18 mouse cellular contexts compared by ENCODE assay signal in the genomic region with DNA sequence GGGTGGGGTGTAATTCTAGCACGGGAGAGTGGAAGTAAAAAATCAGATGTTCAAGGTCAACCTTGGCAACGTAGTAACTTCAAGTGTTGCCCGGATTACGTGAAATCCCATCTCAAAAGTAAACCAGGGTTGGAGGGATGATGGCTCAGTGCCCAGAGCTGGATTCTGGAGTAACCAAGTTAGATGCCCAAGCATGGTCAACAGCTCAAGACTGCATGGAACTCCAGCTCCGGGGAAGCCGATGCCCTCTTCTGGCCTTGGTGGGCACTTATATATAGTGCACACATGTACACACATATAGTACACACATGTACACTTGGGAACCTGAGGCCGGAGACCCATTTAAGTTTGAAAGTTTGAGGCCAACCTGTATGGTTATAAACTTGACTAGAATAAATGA. TPM values are rescaled to one million over a fixed set of nuclear protein-coding genes. Genes with fewer than 3 reads are reported as not detected.
A peak's percentile ranks its signal among the peaks of the same experiment; 100 is the strongest.
DNase-seq lines count a peak whose midpoint lies in the region; ATAC-seq lines count a peak whose summit lies in the region.
"Had no signal": no experiment of that assay in that cellular context is flagged by ENCODE, and none has a peak within 500 bp of the region (broad histone marks: within the 10 kb centered on the region; RNA-seq: fewer than 3 reads in every experiment).

No protein-coding gene starts in this region.

- no peaks in the 10 kb centered on the region for H3K27me3 ChIP-seq in embryonic facial prominence, embryonic 13.5 days
- H3K27me3 ChIP-seq in embryonic facial prominence, embryonic 10.5 days (replicated peaks; ENCODE audit: low read depth, poor library complexity, severe bottlenecking): no peaks in the 10 kb centered on the region
- no peaks in the 10 kb centered on the region for H3K27me3 ChIP-seq in liver, embryonic 11.5 days (replicated peaks; ENCODE audit: control insufficient read depth, insufficient read depth, low read length)
- no peaks in the 10 kb centered on the region for H3K27me3 ChIP-seq in liver, embryonic 12.5 days (replicated peaks)
- no peaks in the 10 kb centered on the region for H3K27me3 ChIP-seq in liver, embryonic 16.5 days (ENCODE audit: control insufficient read depth, insufficient read depth, low read depth, low read length)
- H3K27me3 ChIP-seq: embryonic facial prominence, embryonic 15.5 days; forebrain, embryonic 12.5 days; midbrain, embryonic 13.5 days had no signal

- no peak for DNase-seq in embryonic facial prominence, embryonic 10.5 days (ENCODE audit: low spot score)
- no peak for DNase-seq in liver, embryonic 11.5 days (ENCODE audit: low spot score)
- peak; percentile 25 for DNase-seq in NIH3T3 (ENCODE audit: low read depth)
- no peak for DNase-seq in retina, postnatal 1 day
- DNase-seq: cerebellum, adult 2 months; heart, adult 2 months; thymus, adult 18-20 months had no signal

- H3K36me3 ChIP-seq in embryonic facial prominence, embryonic 13.5 days: 0 out of 2 replicates have a peak, but pooled peaks cover 3% of the 10 kb centered on the region
- H3K36me3 ChIP-seq in embryonic facial prominence, embryonic 10.5 days (replicated peaks): peaks cover 8% of the 10 kb centered on the region
- peaks cover 2% of the 10 kb centered on the region; the same call in 1 of the 2 replicates for H3K36me3 ChIP-seq in liver, embryonic 11.5 days (ENCODE audit: control insufficient read depth, insufficient read depth, low read length)
- H3K36me3 ChIP-seq in liver, embryonic 12.5 days: peaks cover 10% of the 10 kb centered on the region
- H3K36me3 ChIP-seq in liver, embryonic 16.5 days (ENCODE audit: control insufficient read depth, insufficient read depth): peaks cover 4% of the 10 kb centered on the region

- H3K9ac ChIP-seq in embryonic facial prominence, embryonic 13.5 days: no peak overlapping the region
- H3K9ac ChIP-seq in liver, embryonic 11.5 days (ENCODE audit: low read depth, low read length): no peak overlapping the region
- H3K9ac ChIP-seq in liver, embryonic 12.5 days: no peak overlapping the region
- H3K9ac ChIP-seq in liver, embryonic 16.5 days (ENCODE audit: low read depth, low read length): no peak overlapping the region
- H3K9ac ChIP-seq: forebrain, embryonic 12.5 days; midbrain, embryonic 13.5 days had no signal

- peaks cover 27% of the 10 kb centered on the region for H3K4me1 ChIP-seq in embryonic facial prominence, embryonic 13.5 days
- peaks cover 27% of the 10 kb centered on the region for H3K4me1 ChIP-seq in embryonic facial prominence, embryonic 10.5 days
- H3K4me1 ChIP-seq in liver, embryonic 11.5 days (replicated peaks; ENCODE audit: control insufficient read depth, insufficient read depth, low read length): peaks cover 15% of the 10 kb centered on the region
- peaks cover 47% of the 10 kb centered on the region for H3K4me1 ChIP-seq in liver, embryonic 12.5 days
- peaks cover 17% of the 10 kb centered on the region for H3K4me1 ChIP-seq in liver, embryonic 16.5 days (ENCODE audit: control insufficient read depth, low read depth, low read length)

- H3K9me3 ChIP-seq in embryonic facial prominence, embryonic 13.5 days: no peaks in the 10 kb centered on the region
- no peaks in the 10 kb centered on the region for H3K9me3 ChIP-seq in embryonic facial prominence, embryonic 10.5 days
- H3K9me3 ChIP-seq in liver, embryonic 11.5 days (ENCODE audit: control insufficient read depth, low read length): no peaks in the 10 kb centered on the region
- no peaks in the 10 kb centered on the region for H3K9me3 ChIP-seq in liver, embryonic 12.5 days (replicated peaks)
- no peaks in the 10 kb centered on the region for H3K9me3 ChIP-seq in liver, embryonic 16.5 days (replicated peaks; ENCODE audit: control insufficient read depth, low read length)
- H3K9me3 ChIP-seq: embryonic facial prominence, embryonic 15.5 days; forebrain, embryonic 12.5 days; hindbrain, embryonic 10.5 days; midbrain, embryonic 13.5 days had no signal

- 96% methylated on average over 7 of the region's 7 CpGs for WGBS in embryonic facial prominence, embryonic 13.5 days
- 94% methylated on average over 7 of the region's 7 CpGs for WGBS in embryonic facial prominence, embryonic 10.5 days
- WGBS in liver, embryonic 11.5 days: 91% methylated on average over 7 of the region's 7 CpGs
- 90% methylated on average over 7 of the region's 7 CpGs for WGBS in liver, embryonic 12.5 days (ENCODE audit: insufficient replicate concordance)
- 93% methylated on average over 7 of the region's 7 CpGs for WGBS in liver, embryonic 16.5 days (ENCODE audit: insufficient replicate concordance)

- peak overlapping the region; percentile 5; the same call in 1 of the 2 replicates for H3K4me2 ChIP-seq in embryonic facial prominence, embryonic 13.5 days
- H3K4me2 ChIP-seq in liver, embryonic 11.5 days: peak overlapping the region; percentile 79; the same call in 1 of the 2 replicates
- no peak overlapping the region for H3K4me2 ChIP-seq in liver, embryonic 12.5 days
- 0 out of 2 replicates have a peak overlapping the region, but pooled peaks have one; percentile 77 for H3K4me2 ChIP-seq in liver, embryonic 16.5 days (ENCODE audit: low read depth, low read length)

- H3K27ac ChIP-seq in embryonic facial prominence, embryonic 13.5 days: no peak overlapping the region
- H3K27ac ChIP-seq in embryonic facial prominence, embryonic 10.5 days (replicated peaks): no peak overlapping the region
- no peak overlapping the region for H3K27ac ChIP-seq in liver, embryonic 11.5 days (ENCODE audit: low read depth, low read length)
- no peak overlapping the region for H3K27ac ChIP-seq in liver, embryonic 12.5 days
- no peak overlapping the region for H3K27ac ChIP-seq in liver, embryonic 16.5 days (ENCODE audit: low read length)
- H3K27ac ChIP-seq: forebrain, embryonic 12.5 days; hindbrain, embryonic 10.5 days; left cerebral cortex, adult 2 months; macrophage; midbrain, embryonic 13.5 days had no signal

- H3K4me3 ChIP-seq in embryonic facial prominence, embryonic 13.5 days: no peak overlapping the region
- no peak overlapping the region for H3K4me3 ChIP-seq in embryonic facial prominence, embryonic 10.5 days
- H3K4me3 ChIP-seq in liver, embryonic 11.5 days (ENCODE audit: low read depth, low read length): no peak overlapping the region
- no peak overlapping the region for H3K4me3 ChIP-seq in liver, embryonic 12.5 days
- H3K4me3 ChIP-seq in liver, embryonic 16.5 days (ENCODE audit: low read depth, low read length): no peak overlapping the region
- H3K4me3 ChIP-seq: heart, adult 2 months; left cerebral cortex, adult 2 months; midbrain, embryonic 13.5 days had no signal

- no peak for ATAC-seq in embryonic facial prominence, embryonic 13.5 days (ENCODE audit: insufficient number of reproducible peaks, insufficient read depth, low FRiP score, low TSS enrichment, low read depth)
- ATAC-seq in liver, embryonic 11.5 days (replicated peaks; ENCODE audit: low FRiP score): no peak
- ATAC-seq in liver, embryonic 12.5 days: no peak
- no peak for ATAC-seq in liver, embryonic 16.5 days (ENCODE audit: low read depth)
- no peak for ATAC-seq in erythroid progenitor cell, adult 5-6 weeks (replicated peaks; ENCODE audit: low FRiP score, poor library complexity, severe bottlenecking)
- ATAC-seq: midbrain, embryonic 13.5 days had no signal

RNA-seq across cellular contexts. Expression of gene Mov10, which starts 2.2 kb away (rescaled TPM):
- 56.3 and 59.7 TPM in 2 replicates for polyA plus RNA-seq in embryonic facial prominence, embryonic 13.5 days (2015; fragmentation: Nextera tagmentation; extraction: Ambion mirVana)
- polyA plus RNA-seq in embryonic facial prominence, embryonic 10.5 days (2016; fragmentation: Nextera tagmentation; extraction: Ambion mirVana): 38.0 and 46.4 TPM in 2 replicates
- 36.0 and 37.7 TPM in 2 replicates for polyA plus RNA-seq in liver, embryonic 11.5 days (2014; fragmentation: Nextera tagmentation; extraction: Ambion mirVana)
- 28.5 and 29.2 TPM in 2 replicates for polyA plus RNA-seq in liver, embryonic 12.5 days (2016; fragmentation: Nextera tagmentation; extraction: Ambion mirVana)
- polyA plus RNA-seq in liver, embryonic 16.5 days (2015; fragmentation: Nextera tagmentation; extraction: Ambion mirVana): 33.8 and 36.2 TPM in 2 replicates
- 2.1 and 2.9 TPM in 2 replicates for total RNA-seq in erythroid progenitor cell, adult 5-6 weeks (2015; ENCODE audit: low replicate concordance)
- total RNA-seq in erythroid progenitor cell, adult 5-6 weeks (2017; ENCODE audit: low replicate concordance): 0.64 and 3.6 TPM in 2 replicates

RNA-seq across cellular contexts. Expression of gene Rhoc, which starts 28.0 kb away (rescaled TPM):
- 145 and 158 TPM in 2 replicates for polyA plus RNA-seq in embryonic facial prominence, embryonic 13.5 days (2015; fragmentation: Nextera tagmentation; extraction: Ambion mirVana)
- 120 and 121 TPM in 2 replicates for polyA plus RNA-seq in embryonic facial prominence, embryonic 10.5 days (2016; fragmentation: Nextera tagmentation; extraction: Ambion mirVana)
- 57.3 and 64.9 TPM in 2 replicates for polyA plus RNA-seq in liver, embryonic 11.5 days (2014; fragmentation: Nextera tagmentation; extraction: Ambion mirVana)
- 28.1 and 34.1 TPM in 2 replicates for polyA plus RNA-seq in liver, embryonic 12.5 days (2016; fragmentation: Nextera tagmentation; extraction: Ambion mirVana)
- 20.3 and 21.9 TPM in 2 replicates for polyA plus RNA-seq in liver, embryonic 16.5 days (2015; fragmentation: Nextera tagmentation; extraction: Ambion mirVana)
- not detected in 2 replicates for total RNA-seq in erythroid progenitor cell, adult 5-6 weeks (2015; ENCODE audit: low replicate concordance)
- total RNA-seq in erythroid progenitor cell, adult 5-6 weeks (2017; ENCODE audit: low replicate concordance): 3.9 TPM in 1 of 2 replicates, not detected in the other

RNA-seq across cellular contexts. Expression of gene Fam19a3, which starts 34.5 kb away (rescaled TPM):
- 0.15 and 0.25 TPM in 2 replicates for polyA plus RNA-seq in embryonic facial prominence, embryonic 13.5 days (2015; fragmentation: Nextera tagmentation; extraction: Ambion mirVana)
- 0.04 and 0.10 TPM in 2 replicates for polyA plus RNA-seq in embryonic facial prominence, embryonic 10.5 days (2016; fragmentation: Nextera tagmentation; extraction: Ambion mirVana)
- polyA plus RNA-seq in liver, embryonic 11.5 days (2014; fragmentation: Nextera tagmentation; extraction: Ambion mirVana): not detected in 2 replicates
- polyA plus RNA-seq in liver, embryonic 12.5 days (2016; fragmentation: Nextera tagmentation; extraction: Ambion mirVana): not detected in 2 replicates
- 0.04 TPM in 1 of 2 replicates, not detected in the other for polyA plus RNA-seq in liver, embryonic 16.5 days (2015; fragmentation: Nextera tagmentation; extraction: Ambion mirVana)
- not detected in 2 replicates for total RNA-seq in erythroid progenitor cell, adult 5-6 weeks (2015; ENCODE audit: low replicate concordance)
- not detected in 2 replicates for total RNA-seq in erythroid progenitor cell, adult 5-6 weeks (2017; ENCODE audit: low replicate concordance)
- total RNA-seq: common myeloid progenitor, adult 5-6 weeks had no signal
- polyA plus RNA-seq: macrophage; midbrain, embryonic 13.5 days had no signal

RNA-seq across cellular contexts. Expression of gene Ppm1j, which starts 35.3 kb away (rescaled TPM):
- polyA plus RNA-seq in embryonic facial prominence, embryonic 13.5 days (2015; fragmentation: Nextera tagmentation; extraction: Ambion mirVana): 3.4 and 3.5 TPM in 2 replicates
- polyA plus RNA-seq in embryonic facial prominence, embryonic 10.5 days (2016; fragmentation: Nextera tagmentation; extraction: Ambion mirVana): 1.3 and 2.3 TPM in 2 replicates
- 1.8 and 1.9 TPM in 2 replicates for polyA plus RNA-seq in liver, embryonic 11.5 days (2014; fragmentation: Nextera tagmentation; extraction: Ambion mirVana)
- 0.79 and 1.3 TPM in 2 replicates for polyA plus RNA-seq in liver, embryonic 12.5 days (2016; fragmentation: Nextera tagmentation; extraction: Ambion mirVana)
- 0.23 and 0.27 TPM in 2 replicates for polyA plus RNA-seq in liver, embryonic 16.5 days (2015; fragmentation: Nextera tagmentation; extraction: Ambion mirVana)
- not detected in 2 replicates for total RNA-seq in erythroid progenitor cell, adult 5-6 weeks (2015; ENCODE audit: low replicate concordance)
- total RNA-seq in erythroid progenitor cell, adult 5-6 weeks (2017; ENCODE audit: low replicate concordance): not detected in 2 replicates

RNA-seq across cellular contexts. Expression of gene St7l, which starts 47.7 kb away (rescaled TPM):
- polyA plus RNA-seq in embryonic facial prominence, embryonic 13.5 days (2015; fragmentation: Nextera tagmentation; extraction: Ambion mirVana): 35.7 and 40.9 TPM in 2 replicates
- polyA plus RNA-seq in embryonic facial prominence, embryonic 10.5 days (2016; fragmentation: Nextera tagmentation; extraction: Ambion mirVana): 29.0 and 31.7 TPM in 2 replicates
- polyA plus RNA-seq in liver, embryonic 11.5 days (2014; fragmentation: Nextera tagmentation; extraction: Ambion mirVana): 22.5 and 25.6 TPM in 2 replicates
- polyA plus RNA-seq in liver, embryonic 12.5 days (2016; fragmentation: Nextera tagmentation; extraction: Ambion mirVana): 16.2 and 19.3 TPM in 2 replicates
- polyA plus RNA-seq in liver, embryonic 16.5 days (2015; fragmentation: Nextera tagmentation; extraction: Ambion mirVana): 10.9 and 13.3 TPM in 2 replicates
- total RNA-seq in erythroid progenitor cell, adult 5-6 weeks (2015; ENCODE audit: low replicate concordance): 18.9 and 28.1 TPM in 2 replicates
- total RNA-seq in erythroid progenitor cell, adult 5-6 weeks (2017; ENCODE audit: low replicate concordance): 6.4 and 19.6 TPM in 2 replicates
